Mouse (Mus musculus) frontal cortex, postnatal 10 days (tissue): ENCODE results near the gene Ttc29.

ENCODE experiments used
- DNase-seq, 2 experiments: peaks; one replicate each; pipeline ENCODE4 v3.0.0; 2022; ENCODE audit warnings: low spot score in 2 of 2, mixed read lengths in 1 of 2

Ttc29 gene

GRCm38 (mm10) chr8:78213074-78213473, at the start of gene Ttc29:
Ttc29 (plus strand) TSS chr8:78213297.
- peak; percentile 49 to 56 for DNase-seq

- DNase-seq: no peak
Observed at GRCm38 (mm10) chr8:78171351-78171750, 41.7 kb upstream of the Ttc29 start.

GRCm38 (mm10) chr8:78182654-78183053, 30.4 kb upstream of the Ttc29 start:
- no peak for DNase-seq

GRCm38 (mm10) chr8:78183414-78183813, 29.7 kb upstream of the Ttc29 start:
- DNase-seq: no peak

GRCm38 (mm10) chr8:78187087-78187486, 26.0 kb upstream of the Ttc29 start:
- DNase-seq: no peak

GRCm38 (mm10) chr8:78204229-78204628, 8.9 kb upstream of the Ttc29 start:
- DNase-seq: no peak

- DNase-seq: no peak
Observed at GRCm38 (mm10) chr8:78210424-78210823, 2.7 kb upstream of the Ttc29 start.

GRCm38 (mm10) chr8:78214645-78215044, 1.5 kb downstream of the Ttc29 start:
- peak; percentile 8 to 9 for DNase-seq

- no peak for DNase-seq
Observed at GRCm38 (mm10) chr8:78226087-78226486, 13.0 kb downstream of the Ttc29 start.

- no peak for DNase-seq
Observed at GRCm38 (mm10) chr8:78230721-78231120, 17.6 kb downstream of the Ttc29 start.

- no peak for DNase-seq
Observed at GRCm38 (mm10) chr8:78232870-78233707, 20.0 kb downstream of the Ttc29 start.

GRCm38 (mm10) chr8:78233708-78234201, 20.7 kb downstream of the Ttc29 start:
- DNase-seq: no peak

GRCm38 (mm10) chr8:78237972-78238675, 25.0 kb downstream of the Ttc29 start:
- DNase-seq: no peak

- DNase-seq: no peak
Observed at GRCm38 (mm10) chr8:78251115-78251514, 38.0 kb downstream of the Ttc29 start.

- no peak for DNase-seq
Observed at GRCm38 (mm10) chr8:78254374-78254773, 41.3 kb downstream of the Ttc29 start.

- DNase-seq: no peak
Observed at GRCm38 (mm10) chr8:78255011-78255410, 41.9 kb downstream of the Ttc29 start.

- no peak for DNase-seq
Observed at GRCm38 (mm10) chr8:78265506-78265905, 52.4 kb downstream of the Ttc29 start.

- DNase-seq: no peak
Observed at GRCm38 (mm10) chr8:78266231-78266630, 53.1 kb downstream of the Ttc29 start.

- no peak for DNase-seq
Observed at GRCm38 (mm10) chr8:78267894-78268411, 54.9 kb downstream of the Ttc29 start.

- DNase-seq: no peak
Observed at GRCm38 (mm10) chr8:78269281-78269680, 56.2 kb downstream of the Ttc29 start.

- DNase-seq: no peak
Observed at GRCm38 (mm10) chr8:78271391-78271790, 58.3 kb downstream of the Ttc29 start.

- no peak for DNase-seq
Observed at GRCm38 (mm10) chr8:78276120-78276519, 63.0 kb downstream of the Ttc29 start.

GRCm38 (mm10) chr8:78277411-78277810, 64.3 kb downstream of the Ttc29 start:
- no peak for DNase-seq
